Mouse (Mus musculus): ENCODE results near the gene Map4k3. TPM values are rescaled to one million over a fixed set of nuclear protein-coding genes. Genes with fewer than 3 reads are reported as not detected.
"Not testable (repeated sequence)": the region's sequence is repeated elsewhere in the genome, so short reads cannot be mapped to it uniquely, and the experiment has no call there.

Gene Map4k3
- total RNA-seq, 2 experiments from 2014 or later = 43.1 to 46.3 TPM

DNA sequence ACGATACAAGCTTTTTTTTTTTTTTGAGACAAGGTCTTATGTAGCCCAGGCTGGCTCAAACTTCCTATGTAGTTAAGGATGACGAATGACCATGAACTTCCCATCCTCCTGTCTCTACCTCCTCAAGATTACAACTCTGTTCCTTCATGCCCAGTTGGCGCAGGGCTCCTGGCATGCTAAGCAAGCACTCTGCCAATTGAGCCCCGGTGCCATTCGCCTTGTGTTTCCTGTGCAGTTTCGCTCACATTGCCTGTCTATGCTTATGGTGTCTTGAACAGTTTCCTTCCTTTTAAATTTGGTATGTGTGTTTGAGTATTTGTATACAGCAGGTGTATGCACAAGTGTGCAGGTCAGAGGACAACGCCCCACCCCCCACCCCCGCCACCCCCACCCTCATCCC, 182.1 kb downstream of the Map4k3 start:
- intact Hi-C loops (cut with DNase I) = loop anchor here (5.0 kb wide), 1 partner anchor 34 kb away; no protein-coding TSS in a partner anchor
- DNase-seq = no peak

DNA sequence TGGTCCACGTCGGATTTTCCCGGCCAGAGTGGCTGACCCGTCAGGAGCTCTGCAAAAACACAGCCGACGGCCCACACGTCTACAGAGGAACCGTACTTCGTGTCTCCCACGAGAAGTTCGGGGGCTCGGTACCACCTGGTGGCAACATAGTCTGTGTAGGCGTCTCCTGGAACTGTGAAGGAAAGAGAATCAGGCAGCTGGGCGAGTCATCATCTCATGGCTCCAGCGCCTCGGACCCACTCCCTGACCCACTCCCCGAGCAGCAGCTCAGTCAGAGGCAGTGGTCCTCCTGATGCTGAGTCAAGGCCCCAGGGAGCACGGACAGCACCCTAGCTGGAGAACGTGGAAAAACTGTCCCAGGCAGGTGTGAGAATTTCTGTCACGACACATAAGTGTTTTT, 184.6 kb downstream of the Map4k3 start:
- intact Hi-C loops (cut with DNase I) = no loop called here
- no peak for DNase-seq

DNA sequence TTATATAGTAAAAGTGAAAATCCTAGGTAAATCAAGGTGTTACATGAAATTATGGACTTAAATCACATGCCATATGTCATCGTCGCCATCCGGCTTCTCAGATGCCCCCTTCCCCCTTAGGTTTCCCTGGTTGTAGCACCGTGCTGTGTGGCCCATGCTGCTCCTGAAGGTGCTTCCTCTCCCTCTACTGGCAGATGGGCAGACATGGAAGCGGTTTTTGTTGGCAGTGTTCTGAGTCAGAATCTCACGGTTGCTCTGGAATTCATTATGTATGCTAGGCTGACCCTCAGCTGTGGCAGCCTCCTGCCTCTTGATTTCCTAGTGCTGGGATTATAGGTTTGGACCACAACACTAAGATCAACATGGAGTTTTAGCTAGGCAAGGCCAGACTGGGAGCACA, 191.1 kb downstream of the Map4k3 start:
- intact Hi-C loops (cut with DNase I) = no loop called here

DNA sequence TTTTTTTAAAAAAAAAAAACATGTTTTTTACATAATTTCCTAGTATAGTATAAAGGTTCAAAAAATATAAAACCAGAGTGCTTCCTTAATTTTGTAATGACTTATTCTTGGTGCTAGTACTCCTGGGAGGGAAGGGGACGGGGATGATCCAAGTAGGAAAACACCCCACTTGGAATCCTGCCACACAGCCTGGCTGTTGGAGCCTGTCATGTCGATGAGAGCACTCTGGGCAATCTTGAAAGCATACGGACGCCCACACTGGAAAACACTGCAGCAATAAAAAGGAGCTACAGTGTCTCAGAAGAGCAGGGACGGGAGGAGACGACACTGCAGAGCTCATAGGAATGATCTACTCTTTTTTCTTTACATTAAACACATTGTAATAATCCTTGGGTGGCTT, 192.7 kb downstream of the Map4k3 start:
- intact Hi-C loops (cut with DNase I) = no loop called here
- DNase-seq = peak in 1 of 2 experiments; percentile 19

More for the DNA sequence above, 191.1 kb downstream of the Map4k3 start:
- no peak for DNase-seq

DNA sequence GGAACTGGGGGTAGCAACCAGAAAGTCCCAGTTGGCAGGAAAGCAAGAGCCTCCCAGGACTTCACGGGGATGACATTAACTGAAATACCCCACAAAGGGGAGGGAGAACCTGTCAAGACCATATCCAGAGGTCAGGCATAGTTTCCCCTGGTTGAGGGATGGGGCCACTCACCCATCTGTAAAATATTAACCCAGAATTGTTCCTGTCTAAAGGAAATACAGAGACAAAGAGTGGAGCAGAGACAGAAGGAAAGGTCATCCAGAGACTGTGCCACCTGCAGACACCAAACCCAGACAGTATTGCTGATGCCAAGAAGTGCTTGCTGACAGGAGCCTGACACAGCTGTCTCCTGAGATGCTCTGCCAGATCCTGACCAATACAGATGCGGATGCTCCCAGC, 196.9 kb downstream of the Map4k3 start:
- not testable (repeated sequence) for DNase-seq
- intact Hi-C loops (cut with DNase I) = loop anchor here (5.0 kb wide), 1 partner anchor 39 kb away; no protein-coding TSS in a partner anchor

Other genes starting within 250 kb of the Map4k3 start
- gene Sos1, start 248.0 kb downstream of the Map4k3 start, total RNA-seq (2021) = 10 to 100 TPM; 16.2 to 17.9 TPM
- not detected for gene Cdkl4, start 150.7 kb downstream of the Map4k3 start, total RNA-seq (2021)
- gene Tmem178, start 216.1 kb upstream of the Map4k3 start, total RNA-seq (2021) = 1 to 10 TPM; 1.4 to 1.8 TPM

All from heart, postnatal 10 days (tissue).